In genomic region chr7:46768451-46768850, GRCm38 (mm10) we compare ENCODE assay signal across 26 mouse cellular contexts. TPM values are rescaled to one million over a fixed set of nuclear protein-coding genes. Genes with fewer than 3 reads are reported as not detected.
"Had no signal": no experiment of that assay in that cellular context is flagged by ENCODE, and none has a peak within 500 bp of the region (broad histone marks: within the 10 kb centered on the region; RNA-seq: fewer than 3 reads in every experiment).

No protein-coding gene starts in this region.

- H3K9ac ChIP-seq: liver, embryonic 13.5 days; neural tube, embryonic 12.5 days; neural tube, embryonic 15.5 days had no signal

- DNase-seq: kidney, adult 2 months; kidney, postnatal 36 days; layer of hippocampus, postnatal 36 days; liver, embryonic 13.5 days; lung, adult 2 months; lung, postnatal 4 days; midbrain, embryonic 14.5 days; right cerebral cortex, adult 18-20 months; right cerebral cortex, postnatal 14 days; right cerebral cortex, postnatal 4 days; thymus, adult 2 months; thymus, postnatal 14 days; thymus, postnatal 4 days had no signal

- H3K4me2 ChIP-seq: liver, embryonic 13.5 days; midbrain, embryonic 11.5 days; neural tube, embryonic 12.5 days; neural tube, embryonic 15.5 days had no signal

- H3K4me3 ChIP-seq: left cerebral cortex, adult 2 months; liver, embryonic 13.5 days; neural tube, embryonic 12.5 days; neural tube, embryonic 15.5 days had no signal

- H3K27ac ChIP-seq: kidney, postnatal 0 days; left cerebral cortex, adult 2 months; liver, embryonic 13.5 days; neural tube, embryonic 12.5 days; neural tube, embryonic 15.5 days; stomach, postnatal 0 days had no signal

- H3K9me3 ChIP-seq: liver, embryonic 13.5 days; neural tube, embryonic 12.5 days; neural tube, embryonic 15.5 days had no signal

- H3K4me1 ChIP-seq: liver, embryonic 13.5 days; neural tube, embryonic 12.5 days; neural tube, embryonic 15.5 days had no signal

- H3K27me3 ChIP-seq: liver, embryonic 13.5 days; neural tube, embryonic 12.5 days; neural tube, embryonic 15.5 days had no signal

- ATAC-seq: intestine, postnatal 0 days had no signal

RNA-seq across cellular contexts. Expression of gene Saa2, which starts 16.9 kb away (rescaled TPM):
- polyA plus RNA-seq: intestine, postnatal 0 days; kidney, adult 2 months; kidney, embryonic 14.5 days; liver, embryonic 13.5 days; liver, embryonic 16.5 days; lung, adult 2 months; midbrain, embryonic 11.5 days; midbrain, embryonic 14.5 days; midbrain, postnatal 0 days; neural tube, embryonic 12.5 days; neural tube, embryonic 15.5 days; stomach, embryonic 14.5 days had no signal

RNA-seq across cellular contexts. Expression of gene Saa1, which starts 25.7 kb away (rescaled TPM):
- polyA plus RNA-seq: kidney, adult 2 months; limb, embryonic 11.5 days; liver, embryonic 16.5 days; lung, adult 2 months; midbrain, embryonic 11.5 days; midbrain, embryonic 14.5 days had no signal

RNA-seq across cellular contexts. Expression of gene Saa4, which starts 36.0 kb away (rescaled TPM):
- polyA plus RNA-seq: intestine, postnatal 0 days; kidney, adult 2 months; kidney, embryonic 14.5 days; kidney, postnatal 0 days; limb, embryonic 11.5 days; limb, embryonic 14.5 days; midbrain, embryonic 11.5 days; midbrain, embryonic 14.5 days; midbrain, postnatal 0 days; neural tube, embryonic 12.5 days; neural tube, embryonic 15.5 days; stomach, embryonic 14.5 days; stomach, postnatal 0 days had no signal
